Mouse (Mus musculus): ENCODE measurements around the gene Cyp4f13.

The Cyp4f13 gene

GRCm38 (mm10) chr17:32947215-32947914, at the start of gene Cyp4f13:
Gene Cyp4f13 (minus strand): TSS chr17:32947402.
- peak; percentile 77 for DNase-seq (ENCODE audit: low spot score)

- peak; percentile 95 for DNase-seq (ENCODE audit: low spot score)
These were observed 45.7 kb upstream of the Cyp4f13 start, which contains the start of gene Zfp952 for GRCm38 (mm10) chr17:32992699-32993474. Gene Zfp952 (plus strand): TSS chr17:32993129.

- DNase-seq (ENCODE audit: low spot score): peak; percentile 35
These were observed 44.9 kb upstream of the Cyp4f13 start for GRCm38 (mm10) chr17:32991965-32992698.

- DNase-seq (ENCODE audit: low spot score): no peak
These were observed 39.1 kb upstream of the Cyp4f13 start for GRCm38 (mm10) chr17:32986301-32986700.

- DNase-seq (ENCODE audit: low spot score): no peak
These were observed 34.2 kb upstream of the Cyp4f13 start for GRCm38 (mm10) chr17:32981361-32981760.

GRCm38 (mm10) chr17:32965623-32966290, 18.6 kb upstream of the Cyp4f13 start, which contains the start of gene Zfp472:
Gene Zfp472 (plus strand): TSS chr17:32965814.
- peak; percentile 97 for DNase-seq (ENCODE audit: low spot score)

- DNase-seq (ENCODE audit: low spot score): no peak
These were observed 18.0 kb upstream of the Cyp4f13 start for GRCm38 (mm10) chr17:32965253-32965622.

- peak; percentile 73 for DNase-seq (ENCODE audit: low spot score)
These were observed 4.2 kb upstream of the Cyp4f13 start for GRCm38 (mm10) chr17:32951441-32951840.

- DNase-seq (ENCODE audit: low spot score): no peak
These were observed 3.8 kb upstream of the Cyp4f13 start for GRCm38 (mm10) chr17:32951006-32951405.

- DNase-seq (ENCODE audit: low spot score): no peak
These were observed 2.9 kb upstream of the Cyp4f13 start for GRCm38 (mm10) chr17:32950136-32950535.

GRCm38 (mm10) chr17:32946716-32947115, 486 bp downstream of the Cyp4f13 start:
- DNase-seq (ENCODE audit: low spot score): no peak

- DNase-seq (ENCODE audit: low spot score): no peak
These were observed 2.7 kb downstream of the Cyp4f13 start for GRCm38 (mm10) chr17:32944402-32945035.

GRCm38 (mm10) chr17:32943661-32944060, 3.5 kb downstream of the Cyp4f13 start:
- DNase-seq (ENCODE audit: low spot score): no peak

- no peak for DNase-seq (ENCODE audit: low spot score)
These were observed 7.4 kb downstream of the Cyp4f13 start for GRCm38 (mm10) chr17:32939831-32940230.

- DNase-seq (ENCODE audit: low spot score): no peak
These were observed 19.4 kb downstream of the Cyp4f13 start for GRCm38 (mm10) chr17:32927803-32928202.

GRCm38 (mm10) chr17:32924658-32925312, 22.4 kb downstream of the Cyp4f13 start:
- peak; percentile 86 for DNase-seq (ENCODE audit: low spot score)

- DNase-seq (ENCODE audit: low spot score): no peak
These were observed 23.5 kb downstream of the Cyp4f13 start for GRCm38 (mm10) chr17:32923681-32924080.

GRCm38 (mm10) chr17:32919123-32919522, 28.1 kb downstream of the Cyp4f13 start:
- no peak for DNase-seq (ENCODE audit: low spot score)

GRCm38 (mm10) chr17:32917131-32917530, 30.1 kb downstream of the Cyp4f13 start, which contains the start of gene Cyp4f14:
Gene Cyp4f14 (minus strand): TSS chr17:32917342.
- DNase-seq (ENCODE audit: low spot score): no peak

GRCm38 (mm10) chr17:32916075-32916474, 31.1 kb downstream of the Cyp4f13 start:
- DNase-seq (ENCODE audit: low spot score): no peak

- no peak for DNase-seq (ENCODE audit: low spot score)
These were observed 41.0 kb downstream of the Cyp4f13 start for GRCm38 (mm10) chr17:32906172-32906571.

Measured in embryo, embryonic 10.5 days (tissue).